ENCODE assay signal across 18 mouse cellular contexts in genomic region chr1:189499703-189500102, GRCm38 (mm10).
"Had no signal": no experiment of that assay in that cellular context is flagged by ENCODE, and none has a peak within 500 bp of the region (broad histone marks: within the 10 kb centered on the region; RNA-seq: fewer than 3 reads in every experiment).

No protein-coding gene starts in this region.

- H3K27ac ChIP-seq: heart, adult 2 months; heart, embryonic 13.5 days; heart, embryonic 15.5 days; hindbrain, embryonic 13.5 days; hindbrain, embryonic 15.5 days; hindbrain, postnatal 0 days; layer of hippocampus, adult 2 months; left cerebral cortex, adult 2 months; limb, embryonic 10.5 days; limb, embryonic 12.5 days; liver, embryonic 13.5 days; liver, embryonic 15.5 days had no signal

- H3K4me2 ChIP-seq: heart, embryonic 11.5 days; heart, embryonic 13.5 days; heart, embryonic 15.5 days; hindbrain, embryonic 13.5 days; hindbrain, embryonic 15.5 days; limb, embryonic 12.5 days; liver, embryonic 11.5 days; liver, embryonic 13.5 days; liver, embryonic 15.5 days had no signal

- H3K4me3 ChIP-seq: heart, adult 2 months; heart, embryonic 13.5 days; heart, embryonic 15.5 days; hindbrain, embryonic 13.5 days; hindbrain, embryonic 15.5 days; layer of hippocampus, adult 2 months; left cerebral cortex, adult 2 months; limb, embryonic 10.5 days; limb, embryonic 12.5 days; liver, embryonic 13.5 days; liver, embryonic 15.5 days had no signal

- ATAC-seq: hindbrain, postnatal 0 days had no signal

- H3K4me1 ChIP-seq: heart, embryonic 15.5 days; limb, embryonic 10.5 days; limb, embryonic 12.5 days; liver, embryonic 13.5 days; liver, embryonic 15.5 days had no signal

- H3K9ac ChIP-seq: heart, embryonic 13.5 days; heart, embryonic 15.5 days; hindbrain, embryonic 13.5 days; hindbrain, embryonic 15.5 days; limb, embryonic 12.5 days; liver, embryonic 13.5 days; liver, embryonic 15.5 days had no signal

- H3K9me3 ChIP-seq: heart, embryonic 13.5 days; heart, embryonic 15.5 days; hindbrain, embryonic 13.5 days; hindbrain, embryonic 15.5 days; limb, embryonic 10.5 days; limb, embryonic 12.5 days; liver, embryonic 15.5 days had no signal

- H3K27me3 ChIP-seq: heart, embryonic 13.5 days; heart, embryonic 15.5 days; hindbrain, embryonic 13.5 days; hindbrain, embryonic 15.5 days; limb, embryonic 12.5 days; liver, embryonic 13.5 days; liver, embryonic 15.5 days had no signal

- H3K36me3 ChIP-seq: heart, embryonic 13.5 days; heart, embryonic 15.5 days; hindbrain, embryonic 13.5 days; hindbrain, embryonic 15.5 days; limb, embryonic 10.5 days; limb, embryonic 12.5 days; liver, embryonic 13.5 days; liver, embryonic 15.5 days had no signal

- DNase-seq: gastrocnemius, postnatal 14 days; gastrocnemius, postnatal 36 days; heart, adult 2 months; heart, postnatal 14 days; heart, postnatal 36 days; liver, embryonic 13.5 days had no signal
